Mouse (Mus musculus) MEL (cell line): ENCODE measurements at regions not wholly inside any gene's neighbourhood (a gene's known extent, or its start where the extent isn't known, plus 50 kb on each side); places are given as distances from the start of the nearest gene placed in this dataset.

Experiments used
- DNase-seq: peaks from one replicate; pipeline ENCODE4 v3.0.0; 2011; ENCODE audit warnings: low read depth, low spot score
- H3K27ac ChIP-seq: 2 replicates; pipeline ENCODE4 v1.5.1; 2012; ENCODE audit warnings: low read depth, mild to moderate bottlenecking, control low read depth, low read length, moderate library complexity; ENCODE audit not compliant: control insufficient read depth
- H3K27me3 ChIP-seq, 2 experiments: fragments of 150-350 bp in 1 of 2; sonication (generic) in 1 of 2; 2 replicates each; pipeline ENCODE4 v1.6.1; 2012; ENCODE audit warnings: low read length in 2 of 2, mild to moderate bottlenecking in 2 of 2, improper control_type of control experiment in 1 of 2, moderate library complexity in 1 of 2; ENCODE audit not compliant: insufficient read depth in 2 of 2, control insufficient read depth in 1 of 2
- H3K36me3 ChIP-seq, 2 experiments: 2 replicates each; pipeline ENCODE4 v1.6.1; 2012 to 2014; ENCODE audit warnings: low read length in 2 of 2, improper control_type of control experiment in 1 of 2, inconsistent platforms in 1 of 2, mild to moderate bottlenecking in 1 of 2; ENCODE audit not compliant: insufficient read depth in 2 of 2, control insufficient read depth in 1 of 2
- H3K4me1 ChIP-seq, 2 experiments: fragments of 150-350 bp in 1 of 2; sonication (generic) in 1 of 2; 2 replicates each; pipeline ENCODE4 v1.6.1; 2012; ENCODE audit warnings: low read length in 2 of 2, improper control_type of control experiment in 1 of 2, mild to moderate bottlenecking in 1 of 2; ENCODE audit not compliant: insufficient read depth in 2 of 2, control insufficient read depth in 1 of 2
- H3K4me3 ChIP-seq, 2 experiments: fragments of 150-350 bp in 1 of 2; sonication (generic) in 1 of 2; 2 replicates each; pipeline ENCODE4 v1.5.1; 2012; ENCODE audit warnings: low read depth in 2 of 2, low read length in 2 of 2, mild to moderate bottlenecking in 2 of 2, moderate library complexity in 2 of 2, control low read depth in 1 of 2, improper control_type of control experiment in 1 of 2; ENCODE audit not compliant: control insufficient read depth in 1 of 2, insufficient read depth in 1 of 2
- H3K79me2 ChIP-seq: 2 replicates; pipeline ENCODE4 v1.6.1; 2012; ENCODE audit warnings: mild to moderate bottlenecking, low read length, moderate library complexity; ENCODE audit not compliant: control insufficient read depth, poor library complexity, insufficient read depth
- H3K9ac ChIP-seq: 2 replicates; pipeline ENCODE4 v1.6.1; 2012; ENCODE audit warnings: low read depth, mild to moderate bottlenecking, control low read depth, low read length, moderate library complexity; ENCODE audit not compliant: control insufficient read depth, poor library complexity, severe bottlenecking
- H3K9me3 ChIP-seq: fragments of 150-350 bp; sonication (generic); replicated peaks from 2 replicates; pipeline ENCODE4 v1.6.1; 2012; ENCODE audit warnings: mild to moderate bottlenecking, low read length, improper control_type of control experiment, moderate library complexity; ENCODE audit not compliant: insufficient read depth
- BHLHE40 ChIP-seq: IDR thresholded peaks from 2 replicates; pipeline ENCODE4 v1.6.1; 2012; ENCODE audit warnings: low read depth, mild to moderate bottlenecking, inconsistent platforms, low read length, improper control_type of control experiment, borderline replicate concordance
- CHD1 ChIP-seq: IDR thresholded peaks from 2 replicates; pipeline ENCODE4 v1.6.1; 2012; ENCODE audit warnings: low read depth, mild to moderate bottlenecking, inconsistent platforms, low read length, improper control_type of control experiment
- CHD2 ChIP-seq: IDR thresholded peaks from 2 replicates; pipeline ENCODE4 v1.6.1; 2011; ENCODE audit warnings: low read length, improper control_type of control experiment
- E2F4 ChIP-seq: IDR thresholded peaks from 2 replicates; pipeline ENCODE4 v1.6.1; 2011; ENCODE audit warnings: low read depth, low read length, improper control_type of control experiment, borderline replicate concordance
- ELF1 ChIP-seq: IDR thresholded peaks from 2 replicates; pipeline ENCODE4 v1.6.1; 2014; ENCODE audit warnings: low read depth, mild to moderate bottlenecking, inconsistent platforms, low read length, improper control_type of control experiment, moderate library complexity
- ETS1 ChIP-seq: IDR thresholded peaks from 2 replicates; pipeline ENCODE4 v1.6.1; 2012; ENCODE audit warnings: low read depth, mild to moderate bottlenecking, inconsistent platforms, low read length, improper control_type of control experiment, moderate library complexity
- HCFC1 ChIP-seq: IDR thresholded peaks from 2 replicates; pipeline ENCODE4 v1.6.1; 2012; ENCODE audit warnings: low read depth, mild to moderate bottlenecking, inconsistent platforms, low read length, improper control_type of control experiment, moderate library complexity
- MAFK ChIP-seq: IDR thresholded peaks from 2 replicates; pipeline ENCODE4 v1.6.1; 2011; ENCODE audit warnings: low read depth, mild to moderate bottlenecking, low read length, improper control_type of control experiment, borderline replicate concordance
- MAX ChIP-seq: IDR thresholded peaks from 2 replicates; pipeline ENCODE4 v1.6.1; 2011; ENCODE audit warnings: low read length, improper control_type of control experiment
- MEF2A ChIP-seq: IDR thresholded peaks from 2 replicates; pipeline ENCODE4 v1.6.1; 2014; ENCODE audit warnings: low read depth, mild to moderate bottlenecking, inconsistent platforms, low read length, improper control_type of control experiment; ENCODE audit not compliant: poor library complexity, insufficient replicate concordance, severe bottlenecking; ENCODE audit errors: extremely low read depth
- MXI1 ChIP-seq: IDR thresholded peaks from 2 replicates; pipeline ENCODE4 v1.6.1; 2011; ENCODE audit warnings: mild to moderate bottlenecking, low read depth, low read length, improper control_type of control experiment
- MYB ChIP-seq: IDR thresholded peaks from 2 replicates; pipeline ENCODE4 v1.6.1; 2011; ENCODE audit warnings: mild to moderate bottlenecking, low read depth, low read length, improper control_type of control experiment
- MYC ChIP-seq: IDR thresholded peaks from 2 replicates; pipeline ENCODE4 v1.6.1; 2011; ENCODE audit warnings: low read depth, mild to moderate bottlenecking, low read length, improper control_type of control experiment, moderate library complexity
- RAD21 ChIP-seq: IDR thresholded peaks from 2 replicates; pipeline ENCODE4 v1.6.1; 2011; ENCODE audit warnings: mild to moderate bottlenecking, low read depth, low read length, improper control_type of control experiment
- RCOR1 ChIP-seq: IDR thresholded peaks from 2 replicates; pipeline ENCODE4 v1.6.1; 2012; ENCODE audit warnings: low read depth, mild to moderate bottlenecking, inconsistent platforms, low read length, improper control_type of control experiment
- SIN3A ChIP-seq: IDR thresholded peaks from 2 replicates; pipeline ENCODE4 v1.6.1; 2012; ENCODE audit warnings: low read length, improper control_type of control experiment, inconsistent platforms
- TAL1 ChIP-seq: IDR thresholded peaks from 2 replicates; pipeline ENCODE4 v1.6.1; 2012; ENCODE audit warnings: mild to moderate bottlenecking, inconsistent platforms, low read length, moderate library complexity, mixed read lengths
- TCF12 ChIP-seq: IDR thresholded peaks from 2 replicates; pipeline ENCODE4 v1.6.1; 2014; ENCODE audit warnings: low read depth, mild to moderate bottlenecking, inconsistent platforms, low read length, improper control_type of control experiment, moderate library complexity
- UBTF ChIP-seq: IDR thresholded peaks from 2 replicates; pipeline ENCODE4 v1.6.1; 2012; ENCODE audit warnings: low read depth, mild to moderate bottlenecking, inconsistent platforms, low read length, improper control_type of control experiment, moderate library complexity, borderline replicate concordance; ENCODE audit not compliant: insufficient read depth
- ZKSCAN1 ChIP-seq: IDR thresholded peaks from 2 replicates; pipeline ENCODE4 v1.6.1; 2012; ENCODE audit warnings: low read depth, mild to moderate bottlenecking, inconsistent platforms, low read length, improper control_type of control experiment, moderate library complexity

DNA sequence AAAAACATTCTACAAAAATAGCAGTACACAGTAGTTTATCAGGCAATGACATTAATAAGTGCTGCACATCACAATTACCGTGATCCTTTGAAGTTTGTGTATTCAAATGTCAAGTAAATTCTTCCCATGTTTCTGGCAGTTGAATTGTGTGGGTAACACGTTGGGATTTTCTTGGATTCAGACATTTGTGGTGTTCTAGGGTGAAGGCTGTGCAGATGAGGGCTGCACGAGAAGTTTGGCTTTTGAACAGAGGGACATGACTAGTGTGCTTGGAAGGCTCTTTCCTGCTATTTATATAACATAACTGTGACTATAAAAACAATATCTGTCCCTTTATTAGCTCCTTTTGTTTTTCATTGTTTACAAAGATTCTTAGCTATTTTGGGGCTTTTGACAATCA lies 216.5 kb downstream of the 4930544G11Rik start:
- Histone ChIP-seq H3K27me3 (no peaks in the 10 kb centered on the region), H3K79me2 (no peaks in the 10 kb centered on the region), H3K27ac (no peak overlapping the region), H3K9me3 (no peaks in the 10 kb centered on the region), H3K36me3 (no peaks in the 10 kb centered on the region), H3K9ac (no peak overlapping the region), H3K4me3 (no peak overlapping the region), H3K4me1 (no peaks in the 10 kb centered on the region)
- DNase-seq, result no peak
- TF ChIP-seq TAL1, result no peak
- no peak for TF ChIP-seq CHD1
- no peak for TF ChIP-seq E2F4
- TF ChIP-seq MXI1, result no peak
- no peak for TF ChIP-seq TCF12

DNA sequence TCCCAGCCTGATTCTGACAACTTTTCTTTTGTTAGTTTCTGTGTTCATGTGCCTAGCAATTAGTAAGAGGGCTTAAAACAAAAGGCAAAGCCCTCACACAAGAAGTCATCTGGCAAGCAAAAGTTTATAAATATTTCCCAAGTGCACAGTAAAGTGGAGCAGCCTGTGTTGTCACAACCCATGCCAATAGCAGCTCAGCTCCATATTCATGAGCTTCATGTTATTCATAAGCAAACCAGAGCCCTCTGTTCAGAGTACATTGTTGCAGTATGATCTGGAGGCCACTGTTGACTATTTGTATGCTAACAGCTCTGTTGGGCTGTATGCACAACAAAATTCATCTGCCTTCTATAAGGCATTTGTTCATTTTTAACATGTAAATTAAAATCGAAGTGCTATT lies 245.6 kb downstream of the 4930544G11Rik start:
- TF ChIP-seq HCFC1 (no peak), BHLHE40 (no peak), SIN3A (no peak), RCOR1 (no peak), MYB (no peak), MXI1 (no peak), MAX (no peak), ZKSCAN1 (no peak), RAD21 (no peak), MAFK (no peak), TAL1 (no peak), MEF2A (no peak), ELF1 (no peak), CHD2 (no peak), ETS1 (no peak), UBTF (no peak), MYC (no peak), CHD1 (no peak)
- Histone ChIP-seq H3K79me2 (no peaks in the 10 kb centered on the region), H3K9me3 (no peaks in the 10 kb centered on the region), H3K9ac (no peak overlapping the region), H3K4me3 (no peak overlapping the region), H3K27me3 (no peaks in the 10 kb centered on the region), H3K4me1 (no peaks in the 10 kb centered on the region), H3K36me3 (no peaks in the 10 kb centered on the region), H3K27ac (no peak overlapping the region)
- no peak for DNase-seq
